Mouse (Mus musculus) small intestine, adult 2 months (tissue): ENCODE results near the gene Hmga2.

Source experiments
- CTCF ChIP-seq: fragments of 200-500 bp; IDR thresholded peaks from 2 replicates; pipeline ENCODE4 v1.5.1; 2012; ENCODE audit warnings: low read depth, mild to moderate bottlenecking, control low read depth, inconsistent platforms, low read length, moderate library complexity, mixed read lengths; ENCODE audit not compliant: insufficient replicate concordance, insufficient read length; ENCODE audit errors: extremely low read depth
- POLR2A ChIP-seq: fragments of 200-500 bp; IDR thresholded peaks from 2 replicates; pipeline ENCODE4 v1.6.1; 2012; ENCODE audit warnings: low read depth, mild to moderate bottlenecking, control low read depth, inconsistent platforms, low read length, moderate library complexity

DNA sequence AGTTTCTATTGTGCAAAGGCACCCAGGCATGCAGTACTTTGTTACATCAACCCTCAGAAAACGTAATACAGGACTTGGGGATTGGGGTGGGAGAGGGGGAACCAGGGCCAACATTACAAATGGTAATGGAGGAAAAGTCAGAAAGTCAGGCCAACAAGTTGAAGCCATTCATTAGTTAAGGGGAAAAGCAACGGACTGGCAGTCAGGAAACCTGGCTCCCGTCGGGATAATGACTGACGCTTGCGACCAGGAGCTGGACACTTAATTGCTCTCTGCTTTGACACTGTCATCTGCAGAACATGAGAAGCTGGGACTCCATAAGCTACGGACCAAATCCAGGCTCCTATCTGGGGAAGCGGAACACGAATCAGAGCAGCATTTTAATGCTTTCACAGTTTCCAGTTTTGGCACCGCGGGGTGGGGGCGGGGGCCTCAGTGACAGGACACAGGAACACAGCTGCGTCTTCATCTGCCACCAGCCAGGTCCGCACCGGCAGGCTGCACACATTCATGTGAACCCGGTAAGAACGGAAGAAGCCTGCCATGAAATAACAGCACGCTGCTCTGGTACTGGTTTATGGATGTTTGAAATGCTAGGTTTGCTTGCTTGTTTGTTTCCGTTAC, 26.5 kb downstream of the Hmga2 start:
- TF ChIP-seq POLR2A (no peak), CTCF (no peak)
